Mouse (Mus musculus): ENCODE data around the gene Rad51. TPM values are rescaled to one million over a fixed set of nuclear protein-coding genes. Genes with fewer than 3 reads are reported as not detected.

Rad51 gene
- 1 to 10 TPM; 2.6 to 3.1 TPM for total RNA-seq (2021)
- long read RNA-seq, experiment 1, partial matches to known transcripts = 0 of 1 reads
- long read RNA-seq, experiment 1, other reads (novel, unspliced or antisense) = 0 of 1 reads
- long read RNA-seq, experiment 2 = 0 reads

DNA sequence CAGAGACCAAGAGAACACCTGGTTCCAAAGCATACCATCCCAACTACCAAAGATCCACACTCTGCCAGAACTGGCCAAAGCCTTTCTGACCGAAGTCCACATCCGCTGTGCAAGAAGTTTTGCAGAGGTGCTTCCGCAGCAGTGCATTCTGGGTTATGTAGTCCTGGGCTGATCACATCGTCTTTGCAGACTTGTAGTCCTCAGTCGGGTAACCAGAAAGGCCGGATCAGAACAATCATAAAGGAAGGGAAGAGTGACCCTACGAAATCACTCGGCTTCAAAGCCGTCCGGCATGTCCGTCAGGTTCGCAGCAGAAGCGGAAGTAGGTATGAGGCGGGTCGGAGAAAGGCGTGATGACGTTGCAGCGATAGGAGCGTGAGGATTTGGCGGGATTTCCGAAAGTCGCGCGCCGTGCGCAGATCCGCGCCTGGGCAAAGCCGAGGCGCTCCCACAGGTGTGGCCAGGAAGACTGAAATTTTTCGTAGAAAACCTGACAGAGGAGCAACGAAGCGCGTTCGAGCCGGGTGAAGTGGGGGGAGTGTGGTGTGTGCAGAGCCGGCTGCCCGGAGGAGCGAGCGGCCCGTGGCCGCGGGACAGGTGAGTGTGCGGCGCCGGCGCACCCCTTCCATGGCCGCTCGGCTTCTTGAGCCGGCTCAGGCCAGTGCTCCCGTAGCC lies at the start of gene Rad51:
Gene Rad51, plus strand, starts transcription at position 356 of the 675 bp plus-strand sequence.
- peak; percentile 81 for DNase-seq
- intact Hi-C loops (cut with DNase I; ENCODE audit: low total_unique reads) = no loop called here

DNA sequence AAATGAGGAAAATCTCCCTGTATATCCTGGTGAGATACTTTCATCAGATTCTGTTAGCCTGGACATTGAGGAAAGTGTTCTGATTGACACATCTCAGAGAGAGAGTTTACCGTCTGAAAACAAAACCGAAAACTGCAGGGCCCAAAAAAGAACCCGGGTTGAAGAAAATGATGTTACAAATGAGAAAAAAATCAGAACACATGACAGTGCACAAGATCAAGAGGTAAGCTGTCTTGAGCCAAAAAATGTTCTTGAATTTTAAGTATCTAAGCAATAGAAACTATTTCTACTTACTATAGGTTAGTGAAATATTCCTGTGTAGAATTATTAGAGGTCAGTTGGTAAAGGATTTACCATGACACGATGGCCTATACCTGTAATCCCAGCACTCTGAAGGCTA lies 40.2 kb upstream of the Rad51 start:
- no peak for DNase-seq
- intact Hi-C loops (cut with DNase I; ENCODE audit: low total_unique reads) = no loop called here

DNA sequence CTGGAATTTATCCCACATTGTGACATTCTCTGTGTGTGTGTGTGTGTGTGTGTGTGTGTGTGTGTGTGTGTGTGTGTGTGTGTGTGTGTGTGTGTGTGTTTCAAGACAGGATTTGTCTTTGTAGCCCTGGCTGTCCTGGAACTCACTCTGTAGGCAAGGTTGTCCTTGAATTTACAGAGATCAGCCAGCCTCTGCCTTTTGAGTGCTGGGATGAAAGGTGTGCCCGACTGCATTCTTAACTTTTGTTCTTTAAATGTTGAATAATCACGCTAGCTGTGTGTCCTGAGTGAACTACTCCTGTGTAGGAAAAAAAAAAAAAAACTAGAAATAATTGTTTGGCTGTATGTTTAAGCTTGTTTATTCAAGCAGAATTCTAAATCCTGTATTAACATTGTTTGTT lies 26.4 kb upstream of the Rad51 start:
- DNase-seq = no peak
- intact Hi-C loops (cut with DNase I; ENCODE audit: low total_unique reads) = no loop called here

DNA sequence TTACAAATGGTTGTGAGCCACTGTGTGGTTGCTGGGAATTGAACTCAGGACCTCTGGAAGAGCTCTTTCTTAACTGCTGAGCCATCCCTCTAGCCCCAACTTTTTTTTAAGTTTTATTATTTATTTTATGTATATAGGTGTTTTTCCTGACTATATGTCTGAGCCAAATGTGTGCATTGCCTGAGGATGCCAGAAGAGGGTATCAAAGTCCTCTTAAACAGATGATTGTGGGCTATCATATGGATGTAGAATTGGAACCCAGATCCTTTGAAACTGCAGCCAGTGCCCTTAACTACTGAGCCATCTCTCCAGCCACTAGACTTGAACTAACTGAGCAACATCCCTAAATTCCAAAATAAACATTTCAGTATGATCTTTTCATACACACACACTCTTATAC lies 11.0 kb upstream of the Rad51 start:
- intact Hi-C loops (cut with DNase I; ENCODE audit: low total_unique reads) = no loop called here
- no peak for DNase-seq

DNA sequence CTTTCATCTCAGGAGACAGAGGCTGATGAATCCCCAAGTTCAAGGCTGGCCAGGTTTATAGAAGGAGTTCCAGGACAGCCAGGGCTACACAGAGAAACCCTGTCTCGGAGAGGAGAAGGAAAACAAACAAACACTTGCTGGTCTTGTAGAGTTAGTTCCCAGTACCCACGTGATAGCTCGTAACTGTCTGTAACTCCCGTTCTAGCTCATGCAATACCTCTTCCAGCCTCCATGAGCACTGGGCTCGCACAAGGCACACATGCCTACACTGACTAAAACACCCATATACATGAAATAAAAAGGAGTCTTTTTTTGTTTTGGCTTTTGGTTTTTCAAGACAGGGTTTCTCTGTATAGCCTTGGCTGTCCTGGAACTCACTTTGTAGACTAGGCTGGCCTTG lies 6.0 kb upstream of the Rad51 start:
- no peak for DNase-seq
- intact Hi-C loops (cut with DNase I; ENCODE audit: low total_unique reads) = no loop called here

DNA sequence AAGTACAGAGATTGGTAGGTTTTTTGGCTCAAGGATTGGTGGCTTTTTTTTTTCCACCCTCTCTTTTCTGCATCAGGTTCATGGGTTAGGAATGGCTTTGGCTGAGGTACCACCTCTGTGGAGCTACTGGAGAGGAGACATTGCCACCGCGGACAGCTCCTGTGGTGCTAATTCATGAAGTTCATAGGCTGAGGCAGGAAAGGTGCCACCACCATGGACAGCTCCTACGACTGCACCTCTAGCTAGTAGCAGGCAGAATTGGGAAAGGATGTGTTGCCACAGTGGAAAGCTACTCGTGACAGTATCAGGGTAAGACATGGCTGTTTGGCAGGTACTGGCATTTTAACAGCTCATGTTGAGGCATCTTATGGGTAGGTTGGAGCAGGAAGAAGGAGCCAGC lies 4.0 kb upstream of the Rad51 start:
- intact Hi-C loops (cut with DNase I; ENCODE audit: low total_unique reads) = no loop called here
- DNase-seq = no peak

DNA sequence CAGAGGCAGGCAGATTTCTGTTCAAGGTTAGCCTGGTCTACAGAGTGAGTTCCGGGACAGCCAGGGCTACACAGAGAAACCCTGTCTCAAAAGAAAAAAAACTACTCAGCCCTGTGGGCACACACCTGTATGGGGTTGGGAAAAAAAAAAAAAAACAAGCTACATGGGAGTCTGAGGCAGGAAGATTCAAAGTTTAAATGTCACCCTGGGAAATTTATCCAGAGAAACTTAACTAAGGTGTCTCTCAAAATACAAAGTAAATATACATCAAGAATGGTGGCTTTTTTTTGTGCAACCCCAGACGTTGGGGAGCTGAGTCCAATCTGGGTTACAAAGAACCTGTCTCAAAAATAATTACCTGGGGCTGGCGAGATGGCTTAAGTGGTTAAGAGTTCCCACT lies 1.5 kb upstream of the Rad51 start:
- no peak for DNase-seq
- intact Hi-C loops (cut with DNase I; ENCODE audit: low total_unique reads) = no loop called here

DNA sequence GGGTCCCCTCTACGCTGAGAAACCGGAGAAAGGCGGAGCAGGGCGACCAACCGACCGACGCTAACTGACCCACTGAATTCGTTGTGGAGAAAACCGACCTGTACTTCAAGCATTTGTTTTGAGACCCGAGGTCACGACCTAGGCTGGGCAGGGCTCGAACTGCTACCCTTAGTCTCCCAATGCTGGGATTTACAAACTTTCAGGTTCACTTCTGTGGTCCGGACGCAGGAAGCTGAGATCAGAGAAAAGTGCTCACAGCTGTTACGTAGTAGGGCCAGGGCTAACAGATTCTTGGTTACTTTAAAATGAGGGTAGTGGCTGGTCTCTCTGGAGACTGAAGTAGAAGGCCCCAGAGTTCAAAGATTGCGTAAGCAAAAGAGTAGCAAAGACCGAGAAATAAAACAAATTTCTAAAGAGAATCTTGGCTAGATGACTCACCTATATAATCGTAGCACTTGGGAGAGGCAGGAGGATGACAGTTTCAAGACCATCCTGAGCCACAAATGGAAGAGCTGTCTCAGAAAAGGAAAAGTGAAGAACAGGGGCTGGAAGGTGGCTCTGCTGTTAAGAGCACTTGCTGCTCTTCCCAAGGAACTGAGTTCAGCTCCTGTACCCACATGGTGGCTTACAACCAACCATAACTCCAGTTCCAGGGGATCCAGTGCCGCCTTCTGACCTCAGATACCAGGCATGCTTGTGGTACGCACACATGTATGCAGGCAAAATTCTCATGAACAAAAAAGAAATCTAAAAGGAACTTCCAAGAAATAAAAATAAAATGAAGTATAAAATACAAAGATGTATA lies 730 bp downstream of the Rad51 start:
- intact Hi-C loops (cut with DNase I; ENCODE audit: low total_unique reads) = no loop called here

DNA sequence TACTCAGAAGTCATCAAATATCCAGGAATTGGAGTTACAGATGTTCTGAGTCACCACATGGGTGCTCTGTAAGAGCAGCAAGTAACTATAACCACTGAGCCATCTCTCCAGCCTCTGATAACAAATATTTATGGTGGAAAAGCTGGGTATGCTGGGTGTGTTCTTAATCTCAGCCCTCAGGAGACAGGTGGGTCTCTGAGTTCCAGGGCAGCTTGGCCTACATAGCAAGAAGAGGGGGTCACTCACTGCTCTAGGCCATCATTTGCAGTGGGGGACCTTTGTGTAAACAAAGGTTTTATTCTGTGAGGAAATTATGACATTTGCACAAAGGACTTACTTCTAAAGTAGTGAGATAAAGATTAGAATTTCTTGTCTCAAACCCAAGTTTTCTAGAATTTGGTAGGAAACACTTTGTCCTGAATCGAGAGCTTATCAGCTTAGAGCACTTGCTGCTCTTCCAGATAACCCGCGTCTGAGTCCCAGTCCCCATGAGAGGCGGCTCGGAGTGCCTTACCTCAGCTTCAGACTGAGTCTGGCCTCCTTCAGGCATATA lies 23.8 kb downstream of the Rad51 start:
- intact Hi-C loops (cut with DNase I; ENCODE audit: low total_unique reads) = no loop called here
- DNase-seq = no peak

More for the DNA sequence above, 730 bp downstream of the Rad51 start:
- DNase-seq = no peak

DNA sequence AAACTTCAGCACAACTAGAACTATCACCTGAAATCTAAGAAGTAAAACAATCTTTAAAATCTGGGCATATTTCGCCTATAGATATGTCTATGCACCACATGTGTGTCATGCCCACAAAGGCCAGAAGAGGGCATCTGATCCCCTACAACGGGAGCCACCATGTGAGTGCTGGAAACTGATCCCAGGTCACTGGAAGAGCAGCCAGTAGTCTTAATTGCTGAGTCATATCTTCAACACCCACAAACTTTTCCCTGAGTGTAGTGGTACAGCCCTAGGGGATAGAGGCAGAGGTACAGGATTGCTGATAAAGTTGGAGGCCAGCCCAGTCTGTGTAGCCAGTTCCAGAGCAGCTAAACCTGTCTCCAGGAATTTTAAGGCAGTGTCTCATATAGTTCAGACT lies 32.6 kb downstream of the Rad51 start:
- DNase-seq = no peak
- intact Hi-C loops (cut with DNase I; ENCODE audit: low total_unique reads) = no loop called here

DNA sequence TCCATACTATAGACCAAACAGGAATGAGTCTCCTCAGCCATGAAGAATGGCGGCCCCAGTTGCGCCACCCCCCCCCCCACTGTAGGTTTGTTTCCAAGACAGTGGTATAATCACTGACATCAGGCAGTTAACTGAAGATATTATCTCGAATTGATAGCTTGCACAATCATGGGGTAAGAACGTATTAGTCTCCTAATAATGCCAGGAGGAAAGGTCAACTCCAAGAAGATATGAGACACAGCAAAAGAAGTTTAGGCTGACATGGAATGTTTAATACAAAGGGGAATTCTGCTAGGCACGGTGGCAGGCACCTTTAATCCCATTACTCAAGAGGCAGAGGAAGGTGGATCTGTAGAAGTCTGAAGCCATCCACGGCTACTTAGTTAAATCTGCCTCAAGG lies 33.8 kb downstream of the Rad51 start:
- no peak for DNase-seq
- intact Hi-C loops (cut with DNase I; ENCODE audit: low total_unique reads) = no loop called here

DNA sequence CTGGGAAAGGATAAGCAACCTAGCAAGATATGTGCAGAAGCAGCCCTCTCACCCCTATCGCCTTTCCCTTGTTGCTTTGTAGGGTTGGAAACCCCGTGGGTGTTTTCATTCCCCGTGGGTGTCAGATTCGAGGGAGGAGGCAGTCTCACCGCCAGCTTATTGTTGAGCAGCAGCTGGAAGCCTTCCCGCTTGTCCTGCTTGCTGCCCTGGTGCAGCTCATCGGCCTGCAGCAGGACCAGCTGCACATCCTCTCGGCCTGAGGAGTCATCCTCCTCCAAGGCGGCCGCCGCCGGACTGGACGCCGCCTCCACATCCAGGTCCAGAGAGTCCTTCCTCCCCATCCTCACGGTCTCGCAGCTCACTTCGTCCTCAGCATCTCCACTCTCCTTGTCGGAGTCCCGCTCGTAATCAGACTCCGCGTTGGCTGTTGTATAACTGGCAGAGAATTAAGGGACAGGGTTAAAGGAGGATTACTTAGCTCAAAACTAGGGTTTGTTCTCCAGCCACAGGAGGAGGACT lies 34.6 kb downstream of the Rad51 start:
- intact Hi-C loops (cut with DNase I; ENCODE audit: low total_unique reads) = no loop called here
- no peak for DNase-seq

DNA sequence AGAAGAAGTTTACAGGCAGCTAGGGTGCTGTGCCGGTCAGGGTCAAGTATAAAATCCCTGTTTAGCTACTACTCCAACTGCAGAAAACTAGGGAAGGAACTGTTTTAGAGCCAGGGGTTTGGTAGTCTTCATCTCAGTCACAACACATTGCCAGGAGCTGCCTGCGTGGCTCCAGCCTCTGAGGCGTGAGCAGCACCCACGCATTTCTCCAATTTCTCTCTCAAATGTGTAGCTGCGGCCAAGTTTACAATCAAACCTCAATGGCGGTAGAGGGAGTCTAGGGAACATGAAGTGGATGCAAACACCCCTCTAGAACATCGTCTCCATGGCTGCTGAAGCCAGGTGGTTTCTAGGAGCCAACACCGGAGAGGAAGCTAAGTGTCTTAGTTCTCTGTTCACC lies 35.2 kb downstream of the Rad51 start:
- DNase-seq = no peak
- intact Hi-C loops (cut with DNase I; ENCODE audit: low total_unique reads) = no loop called here

DNA sequence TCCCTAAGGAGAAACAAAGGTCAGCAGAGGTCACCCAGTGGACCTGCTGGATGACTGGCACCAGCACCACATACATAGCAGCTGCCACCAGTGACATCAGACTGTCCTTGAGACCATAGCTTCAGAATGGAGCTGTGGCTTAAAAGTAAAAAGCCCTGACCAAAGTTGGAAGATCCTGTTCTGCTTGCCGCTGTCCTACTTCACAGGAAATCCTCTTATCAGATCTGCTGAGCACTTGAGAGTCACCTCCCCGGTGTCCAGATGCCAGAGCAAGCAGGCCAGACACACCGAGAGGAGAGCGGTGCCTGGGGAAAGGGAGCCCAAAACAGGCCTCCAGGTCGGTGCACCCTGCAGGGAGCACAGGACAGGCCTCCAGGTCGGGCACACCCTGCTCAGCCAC lies 39.7 kb downstream of the Rad51 start:
- no peak for DNase-seq
- intact Hi-C loops (cut with DNase I; ENCODE audit: low total_unique reads) = no loop called here

DNA sequence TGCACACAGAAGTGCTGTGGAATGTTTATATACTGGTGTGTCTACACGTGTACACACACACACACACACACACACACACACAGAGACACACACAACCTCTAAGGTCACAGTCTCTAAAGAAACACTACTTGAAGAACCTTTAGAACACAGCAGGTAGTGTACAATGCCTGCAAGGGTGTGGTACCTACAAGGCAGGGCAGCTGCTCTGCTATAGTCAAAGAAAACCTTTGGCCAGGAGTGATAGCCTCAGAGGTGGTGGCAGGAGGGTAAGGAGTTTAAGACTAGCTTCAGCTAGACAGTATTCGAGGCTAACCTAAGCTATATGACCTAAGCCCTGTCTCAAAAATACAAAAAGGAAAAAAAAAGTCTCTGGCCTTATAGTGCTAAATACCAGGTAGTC lies 42.1 kb downstream of the Rad51 start:
- DNase-seq = no peak
- intact Hi-C loops (cut with DNase I; ENCODE audit: low total_unique reads) = no loop called here

DNA sequence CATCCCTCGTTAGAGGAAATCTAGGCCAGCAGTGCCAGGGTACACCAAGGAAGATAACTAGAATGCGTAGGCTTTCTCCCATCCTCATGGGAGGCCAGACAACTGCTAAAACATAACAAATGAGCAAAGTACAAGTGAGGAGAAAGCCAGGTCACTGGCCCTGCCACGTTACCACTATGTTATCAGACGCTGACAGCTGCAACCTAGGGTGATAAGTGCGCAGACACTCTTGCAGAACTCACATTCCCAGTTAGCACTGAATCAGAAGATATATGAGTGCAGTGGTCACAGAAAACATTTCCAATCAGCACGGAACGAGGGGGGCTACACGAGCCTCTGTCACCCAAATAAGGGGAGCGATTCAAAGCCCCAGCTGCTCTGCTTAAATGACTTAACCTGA lies 42.8 kb downstream of the Rad51 start:
- DNase-seq = no peak
- intact Hi-C loops (cut with DNase I; ENCODE audit: low total_unique reads) = no loop called here

DNA sequence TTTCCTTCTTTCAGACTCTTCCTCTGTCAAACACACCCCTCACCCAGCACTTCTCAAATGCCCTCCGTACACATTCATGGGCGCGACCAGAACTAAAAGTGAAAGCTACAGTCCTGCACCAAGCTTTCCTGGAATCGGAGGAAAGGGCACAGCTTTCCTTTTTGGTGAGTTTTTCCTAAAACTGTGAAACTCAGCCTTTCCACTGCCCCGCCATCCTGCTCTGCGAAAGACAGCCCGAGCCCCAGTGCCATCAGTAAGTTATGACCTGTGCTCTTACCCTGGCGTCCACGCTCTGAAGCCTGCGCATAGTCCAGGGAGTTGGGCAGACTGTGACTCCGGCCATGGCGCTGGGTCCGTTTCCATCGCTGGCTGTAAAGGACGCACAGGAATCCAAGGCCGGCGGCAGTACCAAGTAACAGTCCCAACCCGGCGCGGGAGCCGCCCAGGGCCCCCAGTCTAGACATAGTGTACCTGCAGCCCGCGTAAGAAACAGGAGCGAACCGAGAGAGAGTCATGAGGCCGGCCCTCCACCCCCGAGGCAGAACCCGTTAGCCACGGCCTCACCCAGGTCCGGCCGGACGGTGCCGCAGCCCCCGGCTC lies 43.6 kb downstream of the Rad51 start:
- no peak for DNase-seq
- intact Hi-C loops (cut with DNase I; ENCODE audit: low total_unique reads) = no loop called here

DNA sequence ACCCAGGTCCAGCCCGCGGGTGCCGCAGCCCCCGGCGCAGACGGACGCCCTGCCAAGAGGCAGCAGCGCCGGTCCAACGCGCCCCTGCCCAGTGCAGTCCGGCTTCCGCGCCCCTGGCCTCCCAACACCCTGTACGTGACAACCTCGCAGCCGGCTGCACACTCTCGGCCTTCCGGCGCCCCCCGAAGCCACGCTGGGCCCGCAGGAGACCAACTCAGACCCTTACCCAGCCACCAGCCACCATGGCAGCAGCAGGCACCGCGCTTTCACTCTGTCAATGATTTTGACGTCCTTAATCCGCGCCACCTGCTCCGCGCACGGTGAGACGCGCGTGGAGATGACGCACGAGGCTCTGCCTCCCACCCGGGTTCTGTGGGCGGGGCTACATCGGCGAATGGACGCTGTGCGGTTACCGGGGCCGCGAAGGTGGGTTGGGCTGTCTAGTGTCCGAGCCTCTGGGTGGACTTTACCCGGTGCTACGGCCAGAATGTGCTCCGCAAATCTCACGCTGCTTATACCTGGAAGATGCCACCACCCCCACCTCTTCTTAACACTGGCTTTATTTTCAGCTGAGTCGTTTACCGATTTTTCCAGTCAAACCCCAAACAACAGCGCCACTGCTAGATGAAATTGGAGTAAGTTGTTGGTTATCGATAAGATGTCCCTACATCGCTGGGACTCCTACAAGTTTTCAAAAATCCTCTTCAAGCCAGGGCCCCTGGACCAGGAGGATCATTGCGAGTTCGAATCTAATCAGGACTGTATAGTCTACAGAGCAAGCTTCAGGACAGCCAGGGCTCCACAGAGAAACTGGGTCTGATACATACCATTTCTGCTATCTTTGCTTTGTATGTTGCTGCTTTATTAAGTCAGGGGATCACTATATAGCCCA lies 44.3 kb downstream of the Rad51 start, which contains the start of gene Rmdn3:
Gene Rmdn3, minus strand, starts transcription at position 354 of the 892 bp plus-strand sequence.
- peak; percentile 92 for DNase-seq
- intact Hi-C loops (cut with DNase I; ENCODE audit: low total_unique reads) = no loop called here

DNA sequence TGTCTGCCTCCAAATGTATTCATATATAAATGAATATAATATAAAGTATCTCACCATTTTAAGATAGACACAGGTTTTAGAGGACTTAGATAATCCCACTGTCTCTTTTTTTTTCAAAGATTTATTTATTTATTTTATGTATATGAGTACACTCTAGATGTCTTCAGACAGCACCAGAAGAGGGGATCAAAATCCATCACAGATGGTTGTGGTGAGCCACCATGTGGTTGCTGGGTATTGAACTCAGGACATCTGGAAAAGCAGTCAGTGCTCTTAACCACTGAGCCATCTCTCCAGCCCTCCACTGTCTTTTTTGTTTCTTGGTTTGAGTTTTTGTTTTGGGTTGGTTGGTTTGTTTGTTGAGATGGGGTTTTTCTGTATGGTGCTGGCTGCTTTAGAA lies 45.2 kb downstream of the Rad51 start:
- intact Hi-C loops (cut with DNase I; ENCODE audit: low total_unique reads) = no loop called here
- no peak for DNase-seq

All from gastrocnemius, postnatal 14 days (tissue).